Mouse (Mus musculus) hindbrain, embryonic 13.5 days (tissue): ENCODE data around the gene Rnf181. TPM values are rescaled to one million over a fixed set of nuclear protein-coding genes. Genes with fewer than 3 reads are reported as not detected.

ENCODE experiments used
- ATAC-seq: fragments of 200-750 bp; cut with Nextera tagmentation; 2 replicates; pipeline ENCODE4 v1.8.0; 2017; ENCODE audit warnings: moderate TSS enrichment; ENCODE audit not compliant: low FRiP score
- H3K27ac ChIP-seq: fragments of 300-500 bp; sonication (generic); 2 replicates; pipeline ENCODE4 v1.5.1; 2015; ENCODE audit warnings: inconsistent platforms, mild to moderate bottlenecking, moderate library complexity
- H3K27me3 ChIP-seq: fragments of 300-500 bp; sonication (generic); 2 replicates; pipeline ENCODE4 v1.6.1; 2015; ENCODE audit warnings: mild to moderate bottlenecking, inconsistent platforms
- H3K36me3 ChIP-seq: fragments of 300-500 bp; sonication (generic); 2 replicates; pipeline ENCODE4 v1.6.1; 2015; ENCODE audit warnings: mild to moderate bottlenecking, inconsistent platforms
- H3K4me1 ChIP-seq: fragments of 300-500 bp; sonication (generic); replicated peaks from 2 replicates; pipeline ENCODE4 v1.6.1; 2015; ENCODE audit warnings: inconsistent platforms
- H3K4me2 ChIP-seq: fragments of 300-500 bp; sonication (generic); 2 replicates; pipeline ENCODE4 v1.6.1; 2015; ENCODE audit warnings: inconsistent platforms, mild to moderate bottlenecking, moderate library complexity
- H3K4me3 ChIP-seq: fragments of 300-500 bp; sonication (generic); 2 replicates; pipeline ENCODE4 v1.5.1; 2015; ENCODE audit warnings: mild to moderate bottlenecking, inconsistent platforms
- H3K9ac ChIP-seq: fragments of 300-500 bp; sonication (generic); 2 replicates; pipeline ENCODE4 v1.6.1; 2015; ENCODE audit warnings: mild to moderate bottlenecking, inconsistent platforms
- H3K9me3 ChIP-seq: fragments of 300-500 bp; sonication (generic); 2 replicates; pipeline ENCODE4 v1.6.1; 2016; ENCODE audit warnings: inconsistent platforms
- WGBS: fragments of 180-500 bp; shearing (Covaris S2); methylation state at CpG from one replicate; pipeline ENCODE4 v1.1.7; 2015; 5-methylcytosine and 5-hydroxymethylcytosine counted together
- polyA plus RNA-seq: library from polyadenylated mRNA; unstranded; fragments of >200 nt; fragmentation: Nextera tagmentation; extraction: Ambion mirVana; gene quantifications from 2 replicates; pipeline ENCODE4 v1.2.1, GENCODE M21; 2015

Gene Rnf181
- polyA plus RNA-seq, 1 experiment from 2014 or later: 141 TPM

- Histone ChIP-seq H3K9me3 (no peaks in the 10 kb centered on the region), H3K4me2 (no peak overlapping the region), H3K9ac (no peak overlapping the region), H3K27me3 (no peaks in the 10 kb centered on the region), H3K27ac (no peak overlapping the region), H3K4me1 (no peaks in the 10 kb centered on the region), H3K4me3 (no peak overlapping the region), H3K36me3 (peaks cover 96% of the 10 kb centered on the region)
- 77% methylated on average over 5 of the region's 5 CpGs for WGBS
- no peak for ATAC-seq
Observed at GRCm38 (mm10) chr6:72333111-72333510, 33.6 kb downstream of the Rnf181 start.

GRCm38 (mm10) chr6:72330133-72330532 is 36.6 kb downstream of the Rnf181 start:
- H3K9ac ChIP-seq: no peak overlapping the region
- 92% methylated on average over 4 of the region's 4 CpGs for WGBS
- no peak overlapping the region for H3K4me3 ChIP-seq
- ATAC-seq: no peak
- H3K27me3 ChIP-seq: no peaks in the 10 kb centered on the region
- H3K27ac ChIP-seq: no peak overlapping the region
- H3K36me3 ChIP-seq: peaks cover 94% of the 10 kb centered on the region
- no peaks in the 10 kb centered on the region for H3K4me1 ChIP-seq
- H3K9me3 ChIP-seq: no peaks in the 10 kb centered on the region
- no peak overlapping the region for H3K4me2 ChIP-seq

GRCm38 (mm10) chr6:72329019-72329418 is 37.7 kb downstream of the Rnf181 start:
- WGBS: 94% methylated on average over 5 of the region's 5 CpGs
- no peak overlapping the region for H3K4me2 ChIP-seq
- H3K9me3 ChIP-seq: no peaks in the 10 kb centered on the region
- no peak for ATAC-seq
- no peak overlapping the region for H3K4me3 ChIP-seq
- H3K27ac ChIP-seq: no peak overlapping the region
- H3K4me1 ChIP-seq: no peaks in the 10 kb centered on the region
- H3K9ac ChIP-seq: no peak overlapping the region
- H3K36me3 ChIP-seq: peaks cover 95% of the 10 kb centered on the region
- no peaks in the 10 kb centered on the region for H3K27me3 ChIP-seq

- 82% methylated on average over 6 of the region's 6 CpGs for WGBS
- Histone ChIP-seq H3K4me3 (no peak overlapping the region), H3K9me3 (no peaks in the 10 kb centered on the region), H3K9ac (no peak overlapping the region), H3K36me3 (peaks cover 96% of the 10 kb centered on the region), H3K27ac (no peak overlapping the region), H3K4me2 (no peak overlapping the region), H3K4me1 (no peaks in the 10 kb centered on the region), H3K27me3 (no peaks in the 10 kb centered on the region)
- ATAC-seq: no peak
Observed at GRCm38 (mm10) chr6:72326274-72326673, 40.5 kb downstream of the Rnf181 start.

GRCm38 (mm10) chr6:72323786-72324508 is 42.8 kb downstream of the Rnf181 start:
- no peak overlapping the region for H3K9ac ChIP-seq
- WGBS: 94% methylated on average over 6 of the region's 6 CpGs
- no peaks in the 10 kb centered on the region for H3K4me1 ChIP-seq
- no peaks in the 10 kb centered on the region for H3K9me3 ChIP-seq
- no peak overlapping the region for H3K4me3 ChIP-seq
- H3K4me2 ChIP-seq: no peak overlapping the region
- ATAC-seq: no peak
- no peaks in the 10 kb centered on the region for H3K27me3 ChIP-seq
- H3K27ac ChIP-seq: no peak overlapping the region
- peaks cover 96% of the 10 kb centered on the region for H3K36me3 ChIP-seq

- Histone ChIP-seq H3K9me3 (no peaks in the 10 kb centered on the region), H3K27ac (no peak overlapping the region), H3K4me3 (no peak overlapping the region), H3K4me2 (no peak overlapping the region), H3K36me3 (peaks cover 96% of the 10 kb centered on the region), H3K9ac (no peak overlapping the region), H3K4me1 (no peaks in the 10 kb centered on the region), H3K27me3 (no peaks in the 10 kb centered on the region)
- WGBS: 86% methylated on average over 3 of the region's 3 CpGs
- no peak for ATAC-seq
Observed at GRCm38 (mm10) chr6:72322936-72323335, 43.8 kb downstream of the Rnf181 start.

- Histone ChIP-seq H3K27me3 (no peaks in the 10 kb centered on the region), H3K9me3 (no peaks in the 10 kb centered on the region), H3K4me2 (no peak overlapping the region), H3K4me3 (no peak overlapping the region), H3K9ac (no peak overlapping the region), H3K27ac (no peak overlapping the region), H3K4me1 (no peaks in the 10 kb centered on the region), H3K36me3 (peaks cover 88% of the 10 kb centered on the region)
- no peak for ATAC-seq
- WGBS: 82% methylated on average over 11 of the region's 11 CpGs
Observed at GRCm38 (mm10) chr6:72319019-72319418, 47.7 kb downstream of the Rnf181 start.

GRCm38 (mm10) chr6:72318440-72318839 is 48.3 kb downstream of the Rnf181 start:
- no peaks in the 10 kb centered on the region for H3K4me1 ChIP-seq
- no peak overlapping the region for H3K4me3 ChIP-seq
- no peaks in the 10 kb centered on the region for H3K9me3 ChIP-seq
- WGBS: 91% methylated on average over 5 of the region's 5 CpGs
- H3K27me3 ChIP-seq: no peaks in the 10 kb centered on the region
- no peak overlapping the region for H3K4me2 ChIP-seq
- no peak overlapping the region for H3K27ac ChIP-seq
- no peak overlapping the region for H3K9ac ChIP-seq
- ATAC-seq: no peak
- peaks cover 87% of the 10 kb centered on the region for H3K36me3 ChIP-seq

- WGBS: 85% methylated on average over 1 of the region's 1 CpGs
- H3K9ac ChIP-seq: no peak overlapping the region
- no peaks in the 10 kb centered on the region for H3K9me3 ChIP-seq
- no peak overlapping the region for H3K27ac ChIP-seq
- H3K27me3 ChIP-seq: no peaks in the 10 kb centered on the region
- H3K36me3 ChIP-seq: peaks cover 78% of the 10 kb centered on the region
- ATAC-seq: no peak
- H3K4me2 ChIP-seq: no peak overlapping the region
- H3K4me1 ChIP-seq: no peaks in the 10 kb centered on the region
- H3K4me3 ChIP-seq: no peak overlapping the region
Observed at GRCm38 (mm10) chr6:72316044-72316443, 50.7 kb downstream of the Rnf181 start.

- H3K9me3 ChIP-seq: no peaks in the 10 kb centered on the region
- no peak overlapping the region for H3K27ac ChIP-seq
- ATAC-seq: no peak
- H3K4me3 ChIP-seq: no peak overlapping the region
- WGBS: 92% methylated on average over 2 of the region's 2 CpGs
- H3K9ac ChIP-seq: no peak overlapping the region
- peaks cover 71% of the 10 kb centered on the region for H3K36me3 ChIP-seq
- no peaks in the 10 kb centered on the region for H3K27me3 ChIP-seq
- H3K4me1 ChIP-seq: no peaks in the 10 kb centered on the region
- H3K4me2 ChIP-seq: no peak overlapping the region
Observed at GRCm38 (mm10) chr6:72315384-72315783, 51.4 kb downstream of the Rnf181 start.

GRCm38 (mm10) chr6:72313124-72313867 is 53.5 kb downstream of the Rnf181 start:
- Histone ChIP-seq H3K4me3 (no peak overlapping the region), H3K27ac (no peak overlapping the region), H3K4me1 (no peaks in the 10 kb centered on the region), H3K4me2 (no peak overlapping the region), H3K9me3 (no peaks in the 10 kb centered on the region), H3K9ac (no peak overlapping the region), H3K27me3 (no peaks in the 10 kb centered on the region), H3K36me3 (peaks cover 50% of the 10 kb centered on the region)
- no peak for ATAC-seq
- 90% methylated on average over 11 of the region's 11 CpGs for WGBS

GRCm38 (mm10) chr6:72312198-72312597 is 54.6 kb downstream of the Rnf181 start:
- no peaks in the 10 kb centered on the region for H3K27me3 ChIP-seq
- no peak for ATAC-seq
- no peaks in the 10 kb centered on the region for H3K9me3 ChIP-seq
- H3K36me3 ChIP-seq: peaks cover 39% of the 10 kb centered on the region
- 96% methylated on average over 3 of the region's 3 CpGs for WGBS
- H3K9ac ChIP-seq: no peak overlapping the region
- no peak overlapping the region for H3K4me2 ChIP-seq
- H3K4me1 ChIP-seq: no peaks in the 10 kb centered on the region
- no peak overlapping the region; the same call in 1 of the 2 replicates for H3K27ac ChIP-seq
- no peak overlapping the region for H3K4me3 ChIP-seq
